Mouse (Mus musculus): ENCODE data around the gene Hmgn2. TPM values are rescaled to one million over a fixed set of nuclear protein-coding genes. Genes with fewer than 3 reads are reported as not detected.
"Not testable (repeated sequence)": the region's sequence is repeated elsewhere in the genome, so short reads cannot be mapped to it uniquely, and the experiment has no call there.

The Hmgn2 gene
- 100 to 1,000 TPM; 254 to 266 TPM for total RNA-seq (2021)

DNA sequence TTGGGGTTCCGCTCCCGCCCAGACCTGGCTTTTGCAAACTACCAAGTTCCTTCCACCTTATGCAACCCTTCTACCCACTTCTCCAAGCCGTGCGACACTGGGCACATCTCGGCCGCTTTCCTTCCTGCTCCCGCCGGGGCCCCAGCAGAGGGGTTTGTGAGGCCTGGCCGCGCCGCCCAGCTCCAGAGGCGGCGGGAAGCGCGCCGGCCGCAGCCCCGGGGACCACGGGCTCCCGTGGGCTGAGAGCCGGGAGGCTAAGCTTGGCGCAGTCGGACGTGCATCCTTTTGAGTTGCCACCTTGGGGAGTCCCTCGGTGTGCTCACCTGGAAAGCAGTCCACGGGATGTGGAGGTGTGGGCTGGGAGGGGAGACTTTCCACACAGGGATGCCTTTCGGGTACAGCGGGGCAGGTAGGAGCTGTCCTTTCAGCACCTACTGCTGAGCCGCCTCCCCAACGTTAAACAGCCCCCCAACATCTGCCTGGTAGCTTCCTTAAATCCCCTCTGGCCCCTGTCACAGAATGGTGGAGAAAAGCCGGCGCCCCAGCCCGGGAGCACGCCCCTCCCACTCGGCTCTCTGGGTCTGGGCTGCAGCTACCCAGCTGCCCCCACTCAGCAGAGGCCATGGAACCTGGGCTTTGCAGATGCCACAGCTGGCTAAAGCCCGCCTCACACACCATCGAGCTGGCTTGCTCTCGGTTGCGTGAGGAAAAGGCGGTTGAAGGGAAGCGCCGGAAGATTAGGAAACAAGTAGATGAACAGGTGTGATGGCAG lies at the start of gene Hmgn2:
Gene Hmgn2 (minus strand): TSS at position 501 of the 772 bp plus-strand sequence.
- intact Hi-C loops (cut with DNase I) = loop anchor here (5.0 kb wide), 1 partner anchor 296 kb away; the partner anchor contains the start of gene Pigv
- DNase-seq = peak; percentile 55 to 57

DNA sequence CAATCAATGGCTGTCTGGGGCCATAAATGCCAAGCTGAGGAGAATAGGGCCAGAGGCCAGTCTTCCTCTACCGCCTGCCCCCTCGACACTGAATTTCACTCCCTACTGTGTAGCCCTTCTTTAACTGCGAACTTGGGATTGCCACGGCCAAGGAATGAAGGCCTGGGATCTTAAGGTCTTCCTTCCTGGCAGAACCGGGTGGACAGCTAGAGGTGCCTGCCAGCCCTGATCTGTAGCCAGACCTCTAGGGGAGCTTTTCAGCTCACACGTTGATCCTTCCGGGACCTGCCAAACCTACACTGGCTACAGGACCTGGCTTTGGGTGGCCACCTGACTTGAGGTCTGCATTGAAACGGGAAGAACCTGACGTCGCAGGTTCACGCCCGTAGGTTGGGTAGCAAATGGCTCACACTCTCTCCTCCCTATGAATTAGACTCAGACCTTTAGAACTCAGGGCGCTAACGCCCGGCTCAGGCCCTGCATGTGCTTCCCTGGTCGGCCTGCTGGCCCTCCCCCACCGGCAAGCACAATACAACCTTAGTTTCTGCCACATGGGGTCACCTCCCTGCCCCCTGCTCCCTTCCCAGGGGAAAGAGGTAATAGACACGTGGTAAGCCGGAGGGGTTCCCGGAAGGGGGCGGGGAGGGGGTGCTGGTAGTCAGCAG lies 48.9 kb upstream of the Hmgn2 start:
- intact Hi-C loops (cut with DNase I) = no loop called here
- no peak for DNase-seq

DNA sequence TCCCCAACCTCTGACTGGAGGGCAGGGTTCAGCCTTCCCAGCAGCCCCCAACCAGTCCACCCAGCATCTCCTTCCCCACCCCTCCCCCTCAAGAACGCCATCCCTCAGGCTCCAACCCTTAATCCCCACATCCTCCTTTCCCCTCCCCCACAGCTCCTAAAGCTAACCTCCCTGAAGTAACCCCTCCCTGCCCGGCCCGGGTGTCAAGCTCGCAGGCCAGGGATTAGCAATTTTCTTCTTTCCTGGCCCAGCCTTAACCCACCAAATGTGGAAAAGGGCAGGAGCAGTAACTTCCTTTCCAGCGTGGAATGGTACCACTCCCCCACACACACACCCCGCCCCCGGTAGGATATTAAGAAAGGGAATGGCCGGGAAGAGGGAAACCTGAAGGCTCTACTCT lies 48.3 kb upstream of the Hmgn2 start:
- no peak for DNase-seq
- intact Hi-C loops (cut with DNase I) = no loop called here

DNA sequence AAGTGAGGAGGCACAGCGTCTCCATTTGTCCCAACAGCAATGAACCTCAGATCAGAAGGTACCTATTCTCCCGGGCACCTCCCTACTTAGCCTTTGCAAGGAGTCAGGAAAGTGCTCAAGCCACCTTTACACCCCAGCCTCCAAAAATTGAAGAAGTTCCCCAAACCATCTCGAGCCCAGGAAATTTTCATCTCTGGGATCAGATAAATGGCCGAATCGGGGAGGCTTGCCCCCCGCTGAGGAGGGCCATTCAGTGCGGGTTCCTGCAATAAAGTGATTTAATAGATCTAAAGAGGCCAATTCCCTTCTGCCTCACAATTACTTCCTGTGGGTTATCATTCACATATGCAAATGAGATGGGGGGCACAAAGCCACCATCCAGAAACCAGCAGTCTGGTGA lies 47.8 kb upstream of the Hmgn2 start:
- intact Hi-C loops (cut with DNase I) = no loop called here
- no peak for DNase-seq

DNA sequence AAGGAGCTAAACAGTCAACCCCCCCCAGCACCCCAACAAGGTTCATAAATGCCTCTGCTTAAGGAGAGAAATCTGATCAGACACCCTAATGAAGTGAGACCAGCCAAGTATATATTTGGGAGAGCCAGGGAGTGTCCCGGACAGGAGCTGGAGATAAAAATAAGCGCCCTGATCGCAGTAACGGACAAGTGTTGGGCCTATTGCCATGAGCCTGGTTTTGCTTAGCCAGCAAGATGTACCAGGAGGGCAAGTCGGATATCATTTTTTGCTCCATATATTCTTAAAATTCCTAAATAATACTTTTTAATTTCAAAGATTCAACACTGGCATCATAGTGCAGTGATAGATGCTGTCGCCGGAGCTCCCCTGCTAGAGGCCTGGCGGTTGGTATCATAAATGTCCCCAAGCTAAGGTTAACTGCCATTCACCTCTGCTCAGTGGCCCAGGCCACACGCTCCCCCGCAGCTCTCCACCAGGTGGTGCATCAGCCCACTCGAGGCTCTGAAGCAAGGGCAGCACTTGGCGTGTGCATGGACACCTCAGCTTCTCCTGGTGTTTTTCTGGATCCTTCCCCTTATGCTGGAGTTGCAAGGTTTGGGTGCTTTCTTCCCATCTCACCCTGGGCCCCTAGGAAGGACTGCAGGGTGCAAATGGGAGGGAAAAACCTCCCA lies 44.5 kb upstream of the Hmgn2 start:
- intact Hi-C loops (cut with DNase I) = no loop called here
- DNase-seq = peak in 1 of 2 experiments; percentile 26

DNA sequence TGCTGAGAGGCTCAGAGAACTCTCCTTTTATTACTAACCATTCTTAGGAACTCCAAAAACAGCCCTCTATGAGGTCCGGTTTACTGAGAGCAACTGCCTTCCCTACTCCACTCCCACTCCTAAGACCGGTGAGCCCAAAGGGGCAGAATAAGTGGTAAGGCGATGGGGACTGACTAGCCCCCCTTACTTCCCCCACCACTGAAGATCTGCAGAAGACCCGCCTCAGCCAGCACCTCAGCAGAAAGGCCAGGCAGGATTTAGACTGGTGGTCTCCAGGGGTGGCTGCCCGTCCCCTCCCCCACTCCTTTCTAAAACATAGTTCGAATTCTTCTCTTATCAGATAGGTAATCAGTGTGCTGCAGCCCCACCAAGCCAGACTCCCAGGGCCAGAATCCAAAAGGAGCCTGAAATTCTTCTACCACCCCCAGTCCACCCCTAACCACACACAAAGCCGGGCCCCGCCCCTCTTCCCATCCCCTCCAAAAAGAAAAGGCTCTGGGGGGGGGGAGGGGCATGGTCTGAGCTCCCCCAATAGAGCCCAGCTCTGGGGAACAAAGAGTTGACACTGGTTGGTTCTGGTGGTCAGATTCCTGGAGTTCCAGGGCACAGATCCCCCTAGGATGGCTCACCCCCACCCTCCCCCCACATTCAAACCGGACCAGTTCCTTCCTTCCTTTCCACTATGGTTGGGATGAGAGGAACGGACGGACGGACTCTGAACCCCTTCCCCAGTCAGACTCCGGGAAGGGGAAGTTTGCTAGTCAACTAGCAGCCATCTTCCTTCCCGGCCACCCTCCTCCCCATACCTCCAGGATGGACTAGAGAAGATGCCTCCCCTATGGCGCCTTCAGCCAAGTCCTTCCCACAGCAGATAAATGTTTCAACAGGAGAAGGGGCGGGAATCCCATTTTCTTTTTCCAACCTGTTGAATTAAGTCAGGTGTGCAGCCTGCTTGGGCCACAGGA lies 43.3 kb upstream of the Hmgn2 start:
- no peak for DNase-seq
- intact Hi-C loops (cut with DNase I) = no loop called here

DNA sequence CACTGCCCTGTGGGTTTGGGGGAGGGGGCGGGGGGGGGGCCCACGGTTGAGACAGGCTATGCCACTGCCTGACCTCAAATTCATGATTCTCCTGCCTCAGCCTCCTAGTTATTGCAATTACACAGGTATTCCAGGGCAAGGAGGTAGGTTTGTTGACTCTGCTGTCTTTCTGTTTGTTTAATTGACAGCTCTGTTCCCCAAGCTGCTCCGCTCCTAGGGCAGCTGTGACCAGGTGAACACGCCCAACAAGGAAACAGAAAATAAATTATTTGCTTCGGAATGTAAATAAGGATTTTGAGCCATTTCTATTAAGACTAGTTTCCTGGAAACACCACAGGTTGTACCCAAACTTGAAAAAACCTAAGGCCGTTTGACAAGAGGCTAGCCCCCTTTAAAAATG lies 41.3 kb upstream of the Hmgn2 start:
- no peak for DNase-seq
- intact Hi-C loops (cut with DNase I) = no loop called here

DNA sequence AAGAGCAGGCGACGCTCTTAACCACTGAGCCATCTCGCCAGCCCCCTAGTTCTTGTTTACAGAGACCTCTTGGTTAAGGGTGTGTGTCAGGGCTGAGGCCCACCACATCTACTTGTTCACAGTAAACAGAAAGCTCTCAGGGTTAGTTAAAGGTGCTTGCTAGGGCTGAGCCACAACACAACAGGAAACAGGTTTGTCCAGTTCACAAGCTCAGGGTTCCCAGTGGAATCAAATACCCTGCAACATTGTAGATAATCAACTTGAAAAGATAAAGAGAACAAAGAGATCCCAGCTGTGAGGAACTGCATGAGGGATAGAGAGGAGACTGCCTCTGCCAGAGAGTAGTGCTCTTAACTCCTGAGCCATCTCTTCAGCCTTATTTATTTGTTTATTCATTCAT lies 38.4 kb upstream of the Hmgn2 start:
- DNase-seq = no peak
- intact Hi-C loops (cut with DNase I) = no loop called here

DNA sequence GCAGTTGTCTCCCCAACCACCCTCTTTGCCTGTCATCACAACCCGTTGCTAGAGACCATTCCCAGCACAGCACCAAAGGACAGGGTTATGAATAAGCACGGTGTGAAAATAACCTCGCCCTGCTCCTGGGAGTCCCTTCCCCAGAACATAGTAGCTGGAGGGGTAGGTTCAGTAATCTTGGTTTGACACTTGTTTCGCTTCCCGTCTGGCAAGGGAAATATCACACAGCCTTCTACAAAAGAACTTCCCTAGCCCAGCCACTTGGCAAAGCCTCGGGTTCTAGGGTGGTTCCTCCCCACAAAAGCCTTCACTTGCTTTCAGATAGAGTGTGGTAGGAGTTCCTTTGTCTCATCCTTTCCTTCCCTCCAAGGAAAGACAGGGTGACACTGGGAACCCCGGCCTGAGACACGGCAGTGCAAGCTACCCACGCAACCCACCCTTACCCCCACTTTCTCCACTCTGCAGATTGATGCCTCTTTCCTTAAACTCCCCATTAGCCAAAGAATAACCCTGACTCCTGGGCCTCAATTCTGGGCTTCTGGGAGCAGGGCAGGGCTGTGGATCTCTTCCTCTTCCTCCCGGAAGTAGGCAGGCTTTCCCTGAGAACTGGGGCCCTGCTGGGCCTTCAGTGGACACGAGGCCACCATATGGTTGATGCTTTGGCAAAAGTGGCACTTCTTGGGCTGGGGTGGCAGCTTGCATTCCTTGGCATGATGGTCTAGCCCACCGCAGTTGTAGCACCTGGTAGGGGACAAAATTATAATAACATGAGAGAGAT lies 37.3 kb upstream of the Hmgn2 start:
- DNase-seq = peak in 1 of 2 experiments; percentile 3
- intact Hi-C loops (cut with DNase I) = no loop called here

DNA sequence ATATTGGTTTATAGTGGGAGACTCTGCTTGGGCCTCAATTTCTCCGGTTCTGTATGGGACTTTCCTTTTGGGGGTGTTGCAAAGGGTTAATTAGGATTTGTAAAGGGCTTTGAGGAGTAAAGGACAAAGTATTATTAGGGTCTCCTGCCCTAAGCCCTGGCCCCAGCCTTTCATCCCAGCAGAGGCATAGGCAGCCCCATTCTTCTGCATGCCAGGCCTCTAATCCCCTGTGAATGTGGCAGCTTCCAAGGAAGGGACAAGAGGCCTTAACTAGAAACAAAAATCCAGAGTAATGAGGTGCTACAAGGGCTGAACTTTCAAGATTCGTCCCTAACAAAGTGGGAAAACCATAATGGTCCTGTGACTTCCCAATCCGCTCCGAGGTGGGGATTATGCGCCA lies 34.5 kb upstream of the Hmgn2 start:
- intact Hi-C loops (cut with DNase I) = no loop called here
- DNase-seq = no peak

DNA sequence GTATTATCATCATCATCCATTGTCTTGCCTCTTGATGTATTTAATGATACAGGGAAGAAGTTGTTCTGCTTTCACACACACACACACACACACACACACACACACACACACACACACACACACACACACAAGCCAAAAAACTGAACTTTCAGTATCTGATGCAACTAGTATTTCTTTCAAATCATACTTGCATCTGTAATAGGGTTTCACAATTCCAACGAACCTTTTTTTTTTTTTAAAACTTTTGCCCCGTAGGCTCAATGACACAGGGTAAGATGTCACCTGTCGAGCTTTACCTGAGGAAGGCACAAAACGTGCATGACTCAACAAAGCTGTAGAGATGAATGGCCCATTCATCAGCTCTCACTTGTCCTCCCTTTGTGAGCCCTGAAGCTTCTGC lies 33.8 kb upstream of the Hmgn2 start:
- intact Hi-C loops (cut with DNase I) = no loop called here
- no peak for DNase-seq

DNA sequence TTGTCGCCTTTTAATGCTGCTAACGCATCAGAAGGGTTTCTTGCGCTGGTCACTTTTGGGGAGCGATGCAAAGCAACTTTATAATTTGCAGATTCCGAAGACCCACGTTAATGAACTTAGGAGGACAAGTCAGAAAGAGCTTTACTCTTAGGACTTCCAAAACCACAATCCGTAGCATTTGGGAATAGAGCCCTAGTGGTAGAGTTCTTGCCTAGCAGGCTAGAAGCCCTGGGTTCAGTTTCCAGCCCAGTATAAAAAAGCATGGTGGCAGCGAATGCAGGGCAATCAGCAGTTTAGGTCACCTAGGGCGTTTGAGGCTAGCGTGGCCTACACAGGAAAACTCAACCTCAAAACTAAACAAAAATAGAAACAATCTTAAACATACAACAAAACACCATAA lies 33.3 kb upstream of the Hmgn2 start:
- intact Hi-C loops (cut with DNase I) = no loop called here
- no peak for DNase-seq

DNA sequence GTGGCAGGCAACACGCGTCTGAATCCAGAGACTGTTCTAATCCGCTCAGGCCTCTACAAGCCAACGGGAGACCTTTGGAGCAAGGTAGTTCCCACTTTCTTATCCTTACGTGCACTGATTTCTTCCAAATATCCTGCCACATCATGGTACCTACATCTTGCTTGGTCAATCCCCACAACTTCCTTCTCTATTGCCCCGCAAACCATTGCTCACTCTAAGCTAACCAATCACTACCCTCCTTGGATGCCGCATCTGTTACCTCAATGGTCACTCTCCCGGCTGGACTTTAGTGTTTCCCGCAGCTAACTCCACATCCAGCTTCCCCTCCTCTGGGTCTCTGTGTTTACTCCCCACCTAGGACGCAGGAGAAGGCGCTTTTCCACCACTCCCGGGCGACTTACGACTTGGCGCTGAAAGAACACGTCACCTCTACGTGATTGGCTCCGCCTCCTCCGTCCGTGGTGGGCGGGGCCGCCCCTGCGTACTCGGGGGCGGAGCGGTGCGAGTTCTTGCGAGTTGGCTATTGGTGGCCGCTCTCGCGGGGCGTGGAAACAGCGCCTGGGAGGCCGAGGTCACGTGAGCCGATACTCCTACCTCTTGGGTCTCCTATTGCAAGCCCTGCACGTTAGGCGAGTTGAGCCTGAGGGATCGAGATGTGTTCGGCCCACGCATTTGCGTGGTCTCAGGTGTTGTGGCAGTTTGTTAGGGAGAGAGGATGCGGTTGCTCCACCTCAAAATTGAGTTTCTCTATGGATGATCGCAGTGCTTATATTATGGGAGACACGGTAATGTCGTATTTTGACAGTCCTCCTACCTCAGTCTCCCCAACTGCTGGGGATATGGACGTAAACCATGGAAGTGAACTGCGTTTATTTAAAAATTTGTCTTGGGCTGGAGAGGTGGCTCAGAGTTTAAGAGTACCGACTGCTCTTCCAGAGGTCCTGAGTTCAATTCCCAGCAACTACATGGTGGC lies 32.3 kb upstream of the Hmgn2 start, which contains the start of gene Dhdds:
Gene Dhdds (minus strand): TSS at position 453 of the 973 bp plus-strand sequence.
- intact Hi-C loops (cut with DNase I) = no loop called here
- peak; percentile 96 for DNase-seq

DNA sequence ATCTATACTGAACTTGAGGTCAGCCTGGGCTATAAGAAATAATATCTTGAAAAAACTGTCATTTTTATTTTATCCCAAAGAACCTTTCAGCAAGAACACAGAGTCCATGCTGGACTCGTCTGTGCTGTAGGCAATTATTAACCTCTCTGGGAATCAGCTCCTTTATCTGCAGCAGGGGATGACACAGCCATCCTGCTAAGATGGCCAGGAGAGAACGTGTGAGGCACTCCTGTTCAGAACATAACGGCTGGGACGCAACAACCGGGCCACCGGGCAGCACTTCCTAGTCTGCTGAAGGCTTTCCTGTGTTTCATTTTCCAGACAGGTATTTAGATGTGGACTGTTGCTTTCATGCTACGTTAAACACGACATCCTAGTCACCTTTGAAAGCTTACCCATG lies 26.2 kb upstream of the Hmgn2 start:
- no peak for DNase-seq
- intact Hi-C loops (cut with DNase I) = no loop called here

DNA sequence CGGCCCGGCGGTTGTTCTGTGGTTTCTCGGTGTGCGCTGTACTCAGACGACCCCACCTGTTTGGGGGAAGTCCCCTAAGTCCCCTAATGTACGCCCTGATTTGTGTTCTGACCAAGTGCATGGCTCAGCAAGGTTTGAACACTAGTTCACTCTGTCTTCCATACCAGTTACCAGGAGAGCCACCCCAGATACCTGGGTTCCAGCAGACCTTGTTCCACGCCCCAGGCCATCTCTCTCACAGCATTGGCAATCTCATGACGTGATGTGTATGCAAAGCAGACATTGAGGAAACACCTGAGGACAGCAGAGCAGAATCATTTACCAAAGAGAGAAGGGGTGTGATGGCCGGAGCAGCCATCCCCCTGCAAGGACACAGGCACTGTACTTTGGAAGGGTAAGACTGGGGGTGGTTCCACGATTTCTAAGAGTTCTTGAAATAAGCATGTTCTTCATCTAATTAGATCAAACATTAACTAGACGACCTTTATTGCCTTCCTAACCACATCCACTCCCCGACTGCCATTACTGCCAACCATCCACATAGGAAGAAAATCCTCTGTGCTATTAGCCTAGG lies 22.7 kb upstream of the Hmgn2 start:
- intact Hi-C loops (cut with DNase I) = no loop called here
- no peak for DNase-seq

DNA sequence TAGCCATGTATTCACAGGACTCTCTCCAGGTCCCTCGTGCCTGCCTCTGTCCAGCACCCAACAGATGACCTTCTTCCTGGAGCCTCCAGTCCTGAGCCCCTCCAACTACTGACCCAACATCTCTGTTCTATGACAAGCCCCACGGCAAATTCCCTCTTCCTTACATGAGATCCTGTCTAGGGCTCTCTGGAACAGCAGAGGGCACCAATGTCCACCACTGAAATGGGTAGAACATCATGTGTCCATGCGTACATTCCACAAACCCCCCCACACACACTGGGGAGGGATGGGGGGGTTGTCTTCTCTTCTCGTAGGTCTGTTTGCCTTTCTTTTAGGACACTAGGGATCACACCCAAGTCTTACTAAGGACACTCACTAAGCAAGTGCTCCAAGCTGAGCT lies 21.6 kb upstream of the Hmgn2 start:
- intact Hi-C loops (cut with DNase I) = no loop called here

DNA sequence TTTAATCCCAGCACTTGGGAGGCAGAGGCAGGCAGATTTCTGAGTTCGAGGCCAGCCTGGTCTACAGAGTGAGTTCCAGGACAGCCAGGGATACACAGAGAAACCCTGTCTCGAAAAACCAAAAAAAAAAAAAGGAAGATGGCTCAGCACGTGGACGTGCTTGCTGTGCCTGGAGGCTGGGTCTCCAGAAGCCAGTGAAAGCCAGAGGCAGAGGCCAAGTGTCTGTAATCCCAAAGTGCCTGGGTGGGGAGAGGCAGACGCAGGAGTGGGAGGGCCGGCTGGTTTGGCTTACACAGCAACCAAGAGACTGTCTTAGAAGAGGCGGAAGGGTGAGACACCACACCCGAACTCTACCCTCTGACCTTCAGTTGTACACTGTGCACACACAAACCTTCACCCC lies 19.8 kb upstream of the Hmgn2 start:
- DNase-seq; intact Hi-C loops (cut with DNase I): not testable (repeated sequence)

More for the DNA sequence above, 21.6 kb upstream of the Hmgn2 start:
- no peak for DNase-seq

DNA sequence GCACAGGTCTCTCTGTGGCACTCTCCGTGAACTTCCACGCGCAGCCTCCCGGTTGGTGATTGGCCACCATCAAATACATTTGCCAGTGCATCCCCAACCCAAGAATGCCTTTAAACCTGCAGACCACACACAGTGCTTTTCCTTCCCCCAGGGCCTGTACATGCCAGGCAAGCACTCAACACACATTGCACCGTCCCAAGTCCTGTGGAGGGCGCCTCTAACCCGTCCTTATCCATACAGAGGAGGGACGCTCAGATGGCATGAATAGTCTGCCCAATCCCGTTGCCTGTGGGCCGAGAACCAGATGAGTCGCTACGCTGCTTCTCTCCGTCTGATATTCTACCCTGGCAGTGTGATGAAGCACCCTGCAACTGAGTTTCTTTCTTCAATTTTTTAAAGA lies 14.5 kb upstream of the Hmgn2 start:
- intact Hi-C loops (cut with DNase I) = no loop called here
- DNase-seq = no peak
